Mouse (Mus musculus): ENCODE results near the gene Phf10.

GRCm38 (mm10) chr17:14960520-14960919 lies 553 bp downstream of the Phf10 start:
- TF ChIP-seq HCFC1 (IDR thresholded peaks at IDR 0.05; ENCODE audit: low read depth, low read length) (0 out of 2 replicates have a peak, but pooled peaks have one; percentile 7), CTCF (IDR thresholded peaks at IDR 0.05 in 2 of 3, conservative IDR thresholded peaks at IDR 0.05 in 1 of 3; ENCODE audit: control insufficient read depth in 1 of 3, insufficient read depth in 1 of 3, low read depth in 2 of 3, low read length in 3 of 3, poor library complexity in 1 of 3, severe bottlenecking in 1 of 3) (no peak), POLR2A (IDR thresholded peaks at IDR 0.05; ENCODE audit: control insufficient read depth in 1 of 2, insufficient read depth in 1 of 2, low read depth in 1 of 2, low read length in 2 of 2, poor library complexity in 1 of 2) (no peak), ZKSCAN1 (IDR thresholded peaks at IDR 0.05; ENCODE audit: low read depth, low read length) (no peak), ELF1 (IDR thresholded peaks at IDR 0.05; ENCODE audit: low read depth, low read length) (no peak), E2F4 (IDR thresholded peaks at IDR 0.05; ENCODE audit: borderline replicate concordance, low read depth, low read length) (no peak), RCOR1 (IDR thresholded peaks at IDR 0.05; ENCODE audit: low read depth, low read length) (no peak), SMC3 (IDR thresholded peaks at IDR 0.05; ENCODE audit: low read depth, low read length) (no peak), EP300 (IDR thresholded peaks at IDR 0.05; ENCODE audit: low read depth in 1 of 2, low read length in 2 of 2) (no peak), ZNF384 (IDR thresholded peaks at IDR 0.05; ENCODE audit: low read depth, low read length) (no peak)
